Mouse (Mus musculus): ENCODE data around the gene Fam69a. TPM values are rescaled to one million over a fixed set of nuclear protein-coding genes. Genes with fewer than 3 reads are reported as not detected.
A peak's percentile ranks its signal among the peaks of the same experiment; 100 is the strongest.
"Not testable (repeated sequence)": the region's sequence is repeated elsewhere in the genome, so short reads cannot be mapped to it uniquely, and the experiment has no call there.

The Fam69a gene
- total RNA-seq, 2 experiments from 2014 or later = 11.6 to 13.5 TPM

- no peak for DNase-seq
These were observed 43.9 kb downstream of the Fam69a start for GRCm38 (mm10) chr5:107942941-107943340.

- no peak for DNase-seq
These were observed 45.7 kb downstream of the Fam69a start for GRCm38 (mm10) chr5:107941222-107941621.

DNA sequence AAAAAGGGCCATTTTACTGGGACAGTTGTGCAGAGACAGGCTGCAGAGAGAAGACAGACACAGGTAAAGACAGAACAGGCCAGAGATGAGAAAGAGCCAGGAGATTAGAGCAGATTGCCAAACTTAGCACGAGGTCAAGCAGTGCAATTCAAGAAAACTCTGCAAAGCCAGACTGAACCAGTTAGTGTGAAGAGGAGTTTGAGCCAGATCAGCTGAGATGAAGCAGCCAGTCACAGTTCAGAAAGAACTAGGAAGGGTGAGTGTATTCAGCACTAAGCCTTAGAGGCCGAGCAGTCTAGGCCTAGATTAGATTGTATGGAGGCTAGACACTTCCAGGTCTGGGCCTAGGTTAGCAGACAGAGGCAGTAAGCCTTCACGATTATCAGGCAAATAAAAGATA, 47.2 kb downstream of the Fam69a start:
- no peak for DNase-seq

GRCm38 (mm10) chr5:107938886-107939285, 48.0 kb downstream of the Fam69a start:
- no peak for DNase-seq

DNA sequence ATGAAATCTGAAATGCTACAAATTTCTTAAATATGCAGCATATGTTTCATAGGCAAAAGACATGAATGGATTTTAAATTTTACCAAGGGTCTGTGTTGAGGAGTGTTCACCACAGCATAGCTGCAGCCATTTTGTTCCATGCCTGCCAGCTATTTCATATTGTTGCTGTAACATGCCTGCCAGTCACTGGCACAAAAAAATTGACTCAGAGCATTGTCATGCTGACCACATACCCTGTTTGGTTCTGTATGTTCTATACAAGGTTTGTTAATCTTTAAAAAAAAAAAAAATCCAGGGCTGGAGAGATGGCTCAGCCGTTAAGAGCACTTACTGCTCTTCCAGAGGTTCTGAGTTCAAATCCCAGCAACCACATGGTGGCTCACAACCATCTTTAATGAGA, 48.4 kb downstream of the Fam69a start:
- DNase-seq = not testable (repeated sequence)

DNA sequence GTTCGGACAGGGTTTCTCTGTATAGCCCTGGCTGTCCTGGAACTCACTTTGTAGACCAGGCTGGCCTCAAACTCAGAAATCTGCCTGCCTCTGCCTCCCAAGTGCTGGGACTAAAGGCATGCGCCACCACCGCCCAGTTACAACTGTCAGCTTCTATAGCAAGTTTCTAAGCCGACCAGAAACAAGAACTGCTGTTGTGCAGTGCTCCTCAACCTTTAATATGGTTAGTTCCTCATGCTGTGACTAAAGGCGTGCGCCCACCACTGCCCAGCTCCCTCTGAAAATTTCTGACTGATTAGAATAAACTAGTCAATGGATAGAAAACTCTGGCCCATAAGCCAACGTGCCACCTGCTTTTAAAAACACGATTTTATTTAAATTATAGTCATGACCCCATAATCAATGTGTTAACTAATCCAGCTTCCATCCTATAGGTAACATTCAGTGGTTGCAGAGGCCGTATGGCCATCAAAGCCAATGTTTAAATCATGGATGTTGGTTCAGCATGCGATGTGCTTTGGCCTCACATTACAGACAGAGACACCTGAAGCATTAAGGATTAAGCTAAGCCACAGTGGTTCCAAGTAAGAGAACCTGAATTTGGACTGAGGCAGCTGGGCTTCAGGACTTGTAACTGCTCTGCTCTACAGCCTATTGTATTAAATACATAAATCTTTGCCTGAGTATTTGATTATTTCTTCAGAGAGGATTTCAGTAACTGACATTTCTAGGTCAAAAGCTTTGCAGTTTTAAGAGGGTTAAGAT, 50.1 kb downstream of the Fam69a start:
- no peak for DNase-seq

- no peak for DNase-seq
These were observed 51.9 kb downstream of the Fam69a start for GRCm38 (mm10) chr5:107934770-107935543.

- DNase-seq = no peak
These were observed 53.5 kb downstream of the Fam69a start for GRCm38 (mm10) chr5:107933202-107933974.

- DNase-seq = no peak
These were observed 54.3 kb downstream of the Fam69a start for GRCm38 (mm10) chr5:107932556-107932955.

- DNase-seq = no peak
These were observed 60.2 kb downstream of the Fam69a start for GRCm38 (mm10) chr5:107926550-107927249.

DNA sequence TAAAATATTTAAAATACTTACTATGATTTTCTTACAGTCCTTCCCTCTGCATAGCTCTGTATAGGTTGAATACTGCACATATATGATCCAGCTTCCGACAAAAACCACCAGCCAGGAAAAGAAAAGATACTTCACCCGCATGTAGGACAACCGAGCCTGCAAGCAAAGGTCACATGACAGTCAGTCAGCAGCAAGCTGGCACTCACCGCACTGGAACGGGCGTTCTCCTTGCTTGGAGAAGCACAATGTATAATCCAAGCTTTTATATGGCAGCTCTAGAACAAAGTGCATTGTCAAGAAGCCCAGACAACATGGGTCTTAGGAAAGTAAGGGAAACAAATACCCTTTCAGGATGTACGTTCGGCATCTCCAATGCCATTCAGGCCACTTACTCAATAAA, 62.3 kb downstream of the Fam69a start:
- no peak for DNase-seq

GRCm38 (mm10) chr5:107922836-107923235, 64.0 kb downstream of the Fam69a start:
- no peak for DNase-seq

DNA sequence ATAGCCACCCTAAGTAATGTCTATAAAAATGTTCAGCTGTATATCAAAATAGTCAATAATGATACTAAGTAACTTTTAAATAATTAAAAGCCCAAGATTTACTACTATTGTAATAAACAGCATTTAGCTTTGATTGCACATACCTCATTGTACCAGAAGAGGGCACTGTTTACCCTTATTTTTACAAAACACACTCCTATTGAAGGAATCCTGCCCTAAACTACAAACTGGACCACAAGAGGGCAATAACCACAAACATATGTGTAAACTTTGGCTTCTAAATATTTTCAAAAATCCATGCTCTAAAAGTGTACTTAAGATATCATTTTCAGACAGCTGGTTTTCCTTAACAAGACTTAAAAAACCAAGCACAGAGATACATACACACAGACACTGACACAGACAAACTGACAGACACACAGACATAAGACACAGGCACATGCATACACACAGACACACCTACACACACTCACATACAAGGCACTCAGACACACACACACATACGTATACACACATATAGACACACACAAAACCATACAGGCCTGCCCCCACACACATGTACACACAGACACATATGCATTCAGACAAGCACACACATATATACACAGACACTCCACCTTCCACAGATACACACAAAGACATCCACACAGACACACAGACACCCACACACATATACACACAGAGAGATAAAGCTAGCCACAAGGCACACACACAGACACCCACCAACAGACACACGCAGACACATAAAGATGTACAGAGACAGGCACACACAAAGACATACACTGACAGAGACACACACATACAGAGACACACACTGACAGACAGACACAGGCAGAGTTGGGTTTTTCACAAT, 65.3 kb downstream of the Fam69a start:
- peak; percentile 54 for DNase-seq

GRCm38 (mm10) chr5:107915280-107915679, 71.6 kb downstream of the Fam69a start:
- no peak for DNase-seq

DNA sequence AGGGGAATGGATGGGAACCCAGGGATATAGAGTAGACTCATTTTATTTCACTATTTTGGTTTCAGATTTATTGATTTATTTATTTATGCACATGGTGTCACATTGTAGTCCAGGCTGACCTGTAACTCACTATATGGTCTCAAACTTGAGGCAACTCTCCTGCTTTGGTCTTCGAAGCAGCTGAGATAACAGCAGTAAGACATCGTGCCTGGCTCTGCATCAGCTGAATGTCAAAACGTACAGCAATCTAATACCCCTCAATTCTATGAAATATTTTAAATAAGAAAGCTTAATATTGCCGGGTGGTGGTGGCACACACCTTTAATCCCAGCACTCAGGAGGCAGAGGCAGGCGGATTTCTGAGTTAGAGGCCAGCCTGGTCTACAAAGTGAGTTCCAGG, 75.9 kb downstream of the Fam69a start:
- no peak for DNase-seq

DNA sequence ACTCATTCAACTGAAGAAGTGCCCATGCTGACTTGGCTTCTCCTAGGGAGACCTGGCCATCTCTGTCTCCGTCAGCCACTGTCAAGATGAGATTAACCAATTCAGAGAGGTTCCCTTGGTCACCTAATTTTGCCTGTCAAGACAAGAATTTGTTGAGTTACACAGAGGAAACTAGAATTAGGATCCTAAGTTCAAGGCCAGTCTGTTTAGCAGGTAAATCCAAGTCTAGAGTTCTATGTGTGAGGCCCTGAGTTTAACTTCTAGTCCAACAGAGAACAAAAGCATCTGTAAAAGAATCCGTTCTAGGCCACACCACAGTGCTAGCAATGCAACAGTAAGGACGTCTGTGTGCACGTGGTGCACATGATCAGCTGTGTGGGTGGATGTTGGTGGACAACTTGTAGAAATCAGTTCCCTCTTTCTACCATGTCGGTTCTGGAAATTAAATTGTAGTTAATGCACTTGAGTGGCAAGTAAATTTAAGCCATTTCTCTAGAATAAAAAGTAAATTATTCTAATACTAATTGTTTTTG, 76.7 kb downstream of the Fam69a start:
- DNase-seq = no peak

GRCm38 (mm10) chr5:107909668-107910067, 77.2 kb downstream of the Fam69a start:
- DNase-seq = no peak

- DNase-seq = no peak
These were observed 78.3 kb downstream of the Fam69a start for GRCm38 (mm10) chr5:107908514-107909110.

DNA sequence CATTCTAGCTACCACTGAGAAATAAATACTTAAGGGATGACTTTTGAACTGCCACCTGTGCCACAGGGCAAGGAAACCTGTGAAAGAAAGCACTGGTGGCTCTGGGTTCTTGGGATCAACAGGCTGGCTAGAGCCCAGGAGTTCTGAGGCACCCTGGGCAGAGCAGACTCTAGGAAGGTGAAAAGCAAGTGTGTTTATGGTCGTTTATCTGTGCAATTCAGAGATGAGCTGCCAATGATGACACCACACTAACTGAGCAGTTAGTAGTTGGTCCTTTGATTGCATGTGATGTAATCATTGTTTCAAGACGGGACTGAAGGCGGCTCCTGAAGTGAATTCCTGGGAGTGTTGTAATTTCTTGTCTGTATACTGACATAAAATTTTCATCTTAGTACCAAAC, 82.6 kb downstream of the Fam69a start:
- DNase-seq = no peak

GRCm38 (mm10) chr5:107901014-107901615, 85.8 kb downstream of the Fam69a start:
- no peak for DNase-seq
